Mouse (Mus musculus): ENCODE results near the gene Jade1. TPM values are rescaled to one million over a fixed set of nuclear protein-coding genes. Genes with fewer than 3 reads are reported as not detected.

Gene Jade1
- polyA plus RNA-seq, 1 experiment from 2014 or later, result 13.8 TPM

Other genes starting within 250 kb of the Jade1 start
- gene Sclt1, start 186.8 kb downstream of the Jade1 start, polyA plus RNA-seq (2016; fragmentation: Nextera tagmentation; extraction: Ambion mirVana), result 8.1 and 9.3 TPM in 2 replicates
- 7.7 and 8.3 TPM in 2 replicates for gene D3Ertd751e, start 186.9 kb downstream of the Jade1 start, polyA plus RNA-seq (2016; fragmentation: Nextera tagmentation; extraction: Ambion mirVana)